Mouse (Mus musculus): ENCODE results near the gene Dhfr. TPM values are rescaled to one million over a fixed set of nuclear protein-coding genes. Genes with fewer than 3 reads are reported as not detected.
"Not testable (repeated sequence)": the region's sequence is repeated elsewhere in the genome, so short reads cannot be mapped to it uniquely, and the experiment has no call there.

The Dhfr gene
- total RNA-seq, 1 experiment from 2014 or later, result 2.2 TPM

DNA sequence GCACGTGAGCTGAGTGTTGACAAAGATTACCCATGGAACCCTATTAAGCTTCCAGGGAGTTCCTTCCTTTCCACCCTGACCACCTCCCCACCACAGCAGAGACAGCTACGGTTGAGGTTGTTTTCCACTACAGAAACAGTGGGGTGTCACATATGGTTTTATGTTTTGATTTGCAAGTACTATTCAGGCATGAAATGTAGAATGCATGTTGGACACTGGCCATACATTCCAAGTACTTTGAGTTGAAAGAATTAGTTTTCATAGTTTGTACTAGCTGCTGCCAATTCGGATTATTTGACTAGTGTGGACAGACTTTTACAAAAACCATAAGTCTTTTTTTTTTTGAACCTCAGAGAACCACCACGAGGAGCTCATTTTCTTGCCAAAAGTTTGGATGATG lies 10.8 kb downstream of the Dhfr start:
- no peak for ATAC-seq (ENCODE audit: extremely low read depth, insufficient number of reproducible peaks, low FRiP score, poor library complexity, severe bottlenecking)

- ATAC-seq (ENCODE audit: extremely low read depth, insufficient number of reproducible peaks, low FRiP score, poor library complexity, severe bottlenecking), result no peak
Observed at GRCm38 (mm10) chr13:92370811-92371210, 16.3 kb downstream of the Dhfr start.

DNA sequence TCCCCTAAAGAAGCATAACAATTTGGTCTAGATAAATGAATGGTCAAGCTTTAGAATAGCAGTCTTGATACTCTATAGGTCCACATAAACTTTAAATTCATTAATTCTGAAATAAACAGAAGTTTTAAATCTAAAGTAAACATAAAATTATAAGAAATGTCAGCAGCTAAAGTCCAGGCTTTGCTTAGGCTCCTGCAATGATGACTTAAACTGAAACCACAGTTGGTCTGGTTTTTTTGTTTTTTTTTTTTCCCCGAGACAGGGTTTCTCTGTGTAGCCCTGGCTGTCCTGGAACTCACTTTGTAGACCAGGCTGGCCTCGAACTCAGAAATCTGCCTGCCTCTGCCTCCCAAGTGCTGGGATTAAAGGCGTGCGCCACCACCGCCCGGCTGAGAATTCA lies 16.9 kb downstream of the Dhfr start:
- not testable (repeated sequence) for ATAC-seq (ENCODE audit: extremely low read depth, insufficient number of reproducible peaks, low FRiP score, poor library complexity, severe bottlenecking)

DNA sequence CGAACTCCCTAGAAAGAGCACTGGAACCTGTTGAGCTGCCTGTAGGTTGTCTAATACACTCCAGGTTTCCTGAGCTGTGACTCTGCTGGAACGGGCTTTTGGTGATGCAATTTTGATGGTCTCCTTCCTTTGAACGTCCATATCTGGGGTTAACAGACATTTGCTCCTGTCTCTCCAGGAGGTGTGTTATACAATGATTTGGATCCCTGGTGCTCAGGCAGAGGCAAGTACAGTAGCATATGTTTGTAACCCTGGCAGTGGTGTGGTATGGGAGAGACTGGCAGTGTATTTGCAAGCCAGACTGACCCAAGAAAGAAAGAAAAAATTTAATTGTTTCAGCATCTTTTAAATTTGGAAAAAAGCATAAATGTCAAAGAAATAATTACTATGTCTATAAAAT lies 32.8 kb downstream of the Dhfr start:
- ATAC-seq (ENCODE audit: extremely low read depth, insufficient number of reproducible peaks, low FRiP score, poor library complexity, severe bottlenecking), result no peak

- ATAC-seq (ENCODE audit: extremely low read depth, insufficient number of reproducible peaks, low FRiP score, poor library complexity, severe bottlenecking), result no peak
Observed at GRCm38 (mm10) chr13:92393047-92393661, 38.6 kb downstream of the Dhfr start.

- no peak for ATAC-seq (ENCODE audit: extremely low read depth, insufficient number of reproducible peaks, low FRiP score, poor library complexity, severe bottlenecking)
Observed at GRCm38 (mm10) chr13:92398491-92399384, 44.2 kb downstream of the Dhfr start.

GRCm38 (mm10) chr13:92402063-92402462 lies 47.5 kb downstream of the Dhfr start:
- ATAC-seq (ENCODE audit: extremely low read depth, insufficient number of reproducible peaks, low FRiP score, poor library complexity, severe bottlenecking), result no peak

DNA sequence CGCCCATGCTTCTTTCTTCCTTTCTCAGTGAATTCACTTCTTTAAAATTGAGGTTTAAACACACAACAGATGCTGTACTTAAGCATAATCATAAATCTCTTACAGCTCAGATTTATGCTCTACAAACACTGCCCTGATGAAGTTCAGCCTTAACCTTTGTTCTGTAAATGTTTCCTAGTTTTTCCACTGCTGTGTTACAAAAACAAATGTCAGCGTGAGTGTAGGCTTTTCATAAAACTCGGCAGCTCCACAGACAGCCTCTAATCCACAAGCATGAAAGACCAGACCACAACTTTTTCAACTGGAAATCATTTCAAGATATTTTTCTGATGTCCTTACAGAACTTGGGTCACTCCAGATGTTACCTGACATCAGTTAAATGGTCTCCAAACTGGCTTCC lies 49.0 kb downstream of the Dhfr start:
- ATAC-seq (ENCODE audit: extremely low read depth, insufficient number of reproducible peaks, low FRiP score, poor library complexity, severe bottlenecking), result no peak

DNA sequence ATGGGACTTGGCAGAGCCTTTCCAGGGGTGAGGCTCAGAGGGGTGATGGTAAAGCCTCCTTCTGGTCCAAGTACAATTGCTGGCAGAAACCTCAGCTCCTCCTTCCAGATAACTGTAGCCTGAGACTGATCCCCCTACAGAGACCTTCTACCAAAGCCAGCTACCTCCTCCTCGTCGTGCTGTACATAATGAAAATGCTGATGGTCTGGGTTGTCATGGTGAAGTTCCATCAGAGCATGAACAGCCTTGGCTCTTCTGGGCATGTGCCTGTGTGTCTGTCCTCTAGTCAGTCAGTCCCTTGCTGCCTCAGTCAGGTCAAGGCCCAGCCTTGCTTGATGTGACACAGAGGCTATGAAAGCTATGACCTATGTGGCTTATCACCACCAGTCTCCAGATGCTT lies 56.0 kb downstream of the Dhfr start:
- ATAC-seq (ENCODE audit: extremely low read depth, insufficient number of reproducible peaks, low FRiP score, poor library complexity, severe bottlenecking), result no peak

DNA sequence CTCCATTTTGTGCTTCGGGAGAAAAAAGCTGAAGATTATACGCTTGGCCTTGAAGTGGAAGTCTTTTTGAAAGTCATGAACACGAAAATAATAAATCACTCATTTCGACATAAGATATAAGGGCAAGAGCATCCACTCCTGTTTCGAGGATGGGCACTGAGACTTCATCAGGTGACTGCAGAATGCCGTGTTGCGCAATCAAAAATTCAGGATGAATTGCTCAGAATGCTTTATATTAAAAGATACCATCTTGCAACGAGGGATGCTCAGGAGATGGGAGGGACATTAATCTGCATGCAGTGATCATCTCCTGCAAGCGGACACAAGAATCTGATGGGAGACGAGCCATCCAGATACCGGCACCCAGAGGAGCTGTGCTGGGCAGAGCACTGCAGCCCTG lies 65.1 kb downstream of the Dhfr start:
- ATAC-seq (ENCODE audit: extremely low read depth, insufficient number of reproducible peaks, low FRiP score, poor library complexity, severe bottlenecking), result no peak

- ATAC-seq (ENCODE audit: extremely low read depth, insufficient number of reproducible peaks, low FRiP score, poor library complexity, severe bottlenecking), result no peak
Observed at GRCm38 (mm10) chr13:92423711-92424110, 69.2 kb downstream of the Dhfr start.

DNA sequence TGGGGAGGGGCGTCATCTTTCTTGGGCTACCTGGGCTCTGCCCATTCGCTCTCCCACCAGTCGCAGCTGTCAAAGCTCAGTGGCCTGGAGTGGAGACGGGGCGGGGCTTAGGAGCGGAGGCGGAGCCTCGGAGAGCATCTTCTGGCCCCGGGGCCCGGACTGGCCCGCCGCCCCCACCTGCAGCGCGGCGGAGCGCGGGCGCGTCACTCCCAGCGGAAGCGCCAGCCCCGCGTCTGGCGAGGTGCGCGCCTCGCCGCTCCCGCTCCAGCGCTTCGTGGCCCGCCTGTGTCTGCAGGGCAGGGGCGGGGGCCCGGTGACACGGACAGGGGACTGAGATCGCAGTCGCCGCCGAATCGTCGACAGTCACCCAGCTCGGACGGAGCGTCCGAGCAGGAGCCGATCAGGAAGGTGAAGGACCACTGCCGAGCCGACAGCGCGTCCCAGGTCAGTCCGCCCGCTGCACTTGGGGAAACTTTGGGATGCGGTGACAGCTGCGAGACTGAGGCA lies 71.3 kb downstream of the Dhfr start, which contains the start of gene Ankrd34b:
TSS of gene Ankrd34b (plus strand) at position 139 of the 507 bp plus-strand sequence.
- ATAC-seq (ENCODE audit: extremely low read depth, insufficient number of reproducible peaks, low FRiP score, poor library complexity, severe bottlenecking), result no peak

- no peak for ATAC-seq (ENCODE audit: extremely low read depth, insufficient number of reproducible peaks, low FRiP score, poor library complexity, severe bottlenecking)
Observed at GRCm38 (mm10) chr13:92426294-92427051, 71.9 kb downstream of the Dhfr start.

DNA sequence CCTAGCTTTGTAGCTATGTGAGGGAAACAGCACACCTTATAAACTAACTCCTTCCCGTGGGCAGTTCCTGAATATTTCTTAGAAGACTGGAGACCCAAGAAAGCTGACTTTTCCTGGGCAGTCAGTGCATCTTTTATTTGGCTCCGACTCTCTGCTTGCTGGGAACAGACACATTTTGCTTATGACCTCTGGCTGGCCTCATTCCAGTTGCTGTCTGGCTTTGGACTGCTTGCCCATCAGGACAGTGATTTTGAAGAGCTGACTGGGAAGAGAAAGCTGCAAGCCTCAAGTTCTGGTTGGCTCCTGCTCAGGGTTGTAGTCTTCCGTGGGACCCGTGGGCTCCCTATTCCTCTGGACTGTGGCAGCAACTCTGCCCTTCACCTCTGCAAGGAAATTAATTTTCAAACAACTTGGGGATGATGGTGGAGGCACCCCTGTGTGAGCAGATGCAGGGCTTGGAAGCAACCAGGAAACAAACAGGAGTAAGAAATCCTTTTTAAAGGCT lies 72.9 kb downstream of the Dhfr start:
- no peak for ATAC-seq (ENCODE audit: extremely low read depth, insufficient number of reproducible peaks, low FRiP score, poor library complexity, severe bottlenecking)

Other genes with a start within 250 kb of the Dhfr start
- gene Rasgrf2, start 223.1 kb upstream of the Dhfr start, total RNA-seq (2017), result 1.6 and 2.8 TPM in 2 replicates
- gene Gm20379, start 48.7 kb upstream of the Dhfr start, total RNA-seq (2017), result not detected in 2 replicates
- gene Msh3, start 277 bp downstream of the Dhfr start, total RNA-seq (2017), result 48.5 and 53.7 TPM in 2 replicates
- not detected in 2 replicates for gene Ankrd34b, start 71.2 kb downstream of the Dhfr start, total RNA-seq (2017)
- gene Fam151b, start 129.3 kb downstream of the Dhfr start, total RNA-seq (2017), result 5.9 and 6.5 TPM in 2 replicates
- 22.2 and 27.7 TPM in 2 replicates for gene Zfyve16, start 176.1 kb downstream of the Dhfr start, total RNA-seq (2017)
- not detected in 2 replicates for gene Spz1, start 221.4 kb downstream of the Dhfr start, total RNA-seq (2017)